Mouse (Mus musculus): ENCODE results near the gene Hand2.

The Hand2 gene

GRCm38 (mm10) chr8:57320851-57321743 is at the start of gene Hand2:
TSS of gene Hand2 (plus strand) at chr8:57320983.
- no peak for DNase-seq (ENCODE audit: low spot score)

GRCm38 (mm10) chr8:57273055-57273454 is 47.7 kb upstream of the Hand2 start:
- no peak for DNase-seq (ENCODE audit: low spot score)

- DNase-seq (ENCODE audit: low spot score) = no peak
Observed at GRCm38 (mm10) chr8:57293441-57293840, 27.3 kb upstream of the Hand2 start.

GRCm38 (mm10) chr8:57303513-57303912 is 17.3 kb upstream of the Hand2 start:
- DNase-seq (ENCODE audit: low spot score) = no peak

GRCm38 (mm10) chr8:57304944-57305343 is 15.8 kb upstream of the Hand2 start:
- no peak for DNase-seq (ENCODE audit: low spot score)

GRCm38 (mm10) chr8:57306441-57306840 is 14.3 kb upstream of the Hand2 start:
- DNase-seq (ENCODE audit: low spot score) = no peak

- DNase-seq (ENCODE audit: low spot score) = no peak
Observed at GRCm38 (mm10) chr8:57309844-57310485, 10.8 kb upstream of the Hand2 start.

GRCm38 (mm10) chr8:57312031-57312981 is 8.5 kb upstream of the Hand2 start:
- DNase-seq (ENCODE audit: low spot score) = peak; percentile 6

- no peak for DNase-seq (ENCODE audit: low spot score)
Observed at GRCm38 (mm10) chr8:57313583-57313982, 7.2 kb upstream of the Hand2 start.

- DNase-seq (ENCODE audit: low spot score) = no peak
Observed at GRCm38 (mm10) chr8:57314216-57314615, 6.6 kb upstream of the Hand2 start.

GRCm38 (mm10) chr8:57315471-57315870 is 5.3 kb upstream of the Hand2 start:
- DNase-seq (ENCODE audit: low spot score) = no peak

- DNase-seq (ENCODE audit: low spot score) = no peak
Observed at GRCm38 (mm10) chr8:57317107-57317506, 3.7 kb upstream of the Hand2 start.

- no peak for DNase-seq (ENCODE audit: low spot score)
Observed at GRCm38 (mm10) chr8:57317890-57318480, 2.8 kb upstream of the Hand2 start.

GRCm38 (mm10) chr8:57319092-57319980 is 1.4 kb upstream of the Hand2 start:
- DNase-seq (ENCODE audit: low spot score) = no peak

- DNase-seq (ENCODE audit: low spot score) = no peak
Observed at GRCm38 (mm10) chr8:57319981-57320585, 700 bp upstream of the Hand2 start.

GRCm38 (mm10) chr8:57321898-57322895 is 1.4 kb downstream of the Hand2 start:
- DNase-seq (ENCODE audit: low spot score) = no peak

- DNase-seq (ENCODE audit: low spot score) = no peak
Observed at GRCm38 (mm10) chr8:57322961-57323941, 2.5 kb downstream of the Hand2 start.

GRCm38 (mm10) chr8:57324091-57324490 is 3.3 kb downstream of the Hand2 start:
- no peak for DNase-seq (ENCODE audit: low spot score)

Data from ovary, postnatal 14 days (tissue).